Mouse (Mus musculus) ovary, postnatal 14 days (tissue): ENCODE measurements around the gene Sprr2h.

ENCODE experiments used
- DNase-seq: peaks from one replicate; pipeline ENCODE4 v3.0.0; 2022; ENCODE audit warnings: low spot score

Gene Sprr2h

GRCm38 (mm10) chr3:92385385-92385784, at the start of gene Sprr2h:
Gene Sprr2h (plus strand): TSS chr3:92385685.
- DNase-seq, result no peak

DNA sequence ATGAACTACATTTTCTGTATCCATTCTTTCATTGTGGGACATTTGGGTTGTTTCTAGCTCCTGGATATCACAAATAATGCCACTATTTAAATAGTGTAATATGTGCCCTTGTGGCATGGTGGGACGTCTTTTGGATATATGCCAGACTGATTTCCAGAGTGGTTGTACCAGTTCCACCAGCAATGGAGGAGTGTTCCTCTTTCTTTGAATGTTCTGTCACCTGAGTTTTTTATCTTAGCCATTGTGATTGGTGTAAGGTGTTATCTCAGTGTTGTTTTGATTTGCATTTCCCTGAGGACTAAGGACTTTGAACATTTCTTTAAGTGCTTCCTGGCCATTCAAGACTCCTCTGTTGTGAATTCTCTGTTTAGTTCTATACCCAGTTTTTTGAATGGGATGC, 49.2 kb upstream of the Sprr2h start:
- no peak for DNase-seq

DNA sequence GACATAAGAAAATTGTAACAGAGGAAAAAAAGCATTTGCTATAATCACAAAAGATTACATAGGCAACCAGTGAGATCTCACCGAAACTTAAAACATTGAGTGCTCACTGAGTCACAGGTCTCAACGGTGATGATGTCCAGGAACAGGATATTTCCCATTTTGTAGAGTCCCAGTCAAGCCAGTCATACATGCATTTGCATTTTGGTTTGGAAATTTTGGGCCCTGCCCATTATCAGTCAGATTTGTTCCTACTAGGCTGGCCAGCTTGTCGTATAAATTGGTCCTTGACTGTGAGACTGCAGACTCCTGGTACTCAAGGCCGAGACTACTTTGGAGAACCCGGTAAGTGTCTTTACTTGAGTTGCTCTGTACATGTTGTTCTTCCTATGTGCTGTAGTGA, 46.6 kb upstream of the Sprr2h start, which contains the start of gene Sprr2d:
Gene Sprr2d (plus strand): TSS at position 301 of the 400 bp plus-strand sequence.
- DNase-seq, result no peak

- DNase-seq, result no peak
Measured at GRCm38 (mm10) chr3:92351843-92352242, 33.6 kb upstream of the Sprr2h start, which contains the start of gene Sprr2e. Gene Sprr2e (plus strand): TSS chr3:92352143.

GRCm38 (mm10) chr3:92361619-92362018, 23.9 kb upstream of the Sprr2h start:
- DNase-seq, result no peak

- DNase-seq, result no peak
Measured at GRCm38 (mm10) chr3:92364887-92365286, 20.6 kb upstream of the Sprr2h start, which contains the start of gene Sprr2f. Gene Sprr2f (plus strand): TSS chr3:92365187.

DNA sequence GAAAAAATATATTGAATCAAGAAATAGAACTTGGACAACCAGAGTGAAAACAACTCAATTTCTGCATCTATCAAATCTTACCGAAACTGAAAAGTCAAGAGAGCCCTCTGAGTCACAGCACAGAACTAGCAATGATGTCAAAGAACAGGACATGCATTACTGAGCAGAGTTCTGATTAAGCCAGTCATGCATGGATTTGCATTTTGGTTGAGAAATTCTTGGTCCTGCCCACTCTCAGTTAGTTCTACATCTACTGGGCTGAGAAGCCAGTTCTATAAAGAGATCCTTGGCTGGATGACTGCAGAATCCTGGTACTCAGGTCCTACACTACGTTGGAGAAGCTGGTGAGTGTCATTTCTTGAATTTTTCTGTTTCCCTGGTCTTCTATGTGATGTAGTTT, 11.9 kb upstream of the Sprr2h start:
- no peak for DNase-seq

- DNase-seq, result no peak
Measured at GRCm38 (mm10) chr3:92394301-92394700, 8.8 kb downstream of the Sprr2h start.

DNA sequence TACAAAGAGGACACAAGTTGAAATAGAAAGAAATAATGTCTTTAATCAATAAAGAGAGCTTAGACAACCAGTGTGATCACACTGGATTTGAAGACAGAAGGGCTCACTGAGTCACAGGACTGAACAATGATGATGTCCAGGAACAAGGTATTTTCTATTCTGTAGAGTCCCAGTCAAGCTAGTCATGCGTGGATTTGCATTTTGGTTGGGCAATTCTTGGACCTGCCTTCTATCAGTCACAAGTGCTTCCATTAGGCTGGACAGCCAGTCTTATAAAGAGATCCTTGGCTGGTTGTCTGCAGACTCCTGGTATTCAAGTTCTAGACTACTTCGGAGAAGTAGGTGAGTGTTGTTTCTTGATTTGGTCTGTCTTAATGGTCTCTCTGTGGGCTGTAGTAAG, 22.2 kb downstream of the Sprr2h start, which contains the start of gene Sprr2i:
Gene Sprr2i (plus strand): TSS at position 301 of the 400 bp plus-strand sequence.
- DNase-seq, result no peak

DNA sequence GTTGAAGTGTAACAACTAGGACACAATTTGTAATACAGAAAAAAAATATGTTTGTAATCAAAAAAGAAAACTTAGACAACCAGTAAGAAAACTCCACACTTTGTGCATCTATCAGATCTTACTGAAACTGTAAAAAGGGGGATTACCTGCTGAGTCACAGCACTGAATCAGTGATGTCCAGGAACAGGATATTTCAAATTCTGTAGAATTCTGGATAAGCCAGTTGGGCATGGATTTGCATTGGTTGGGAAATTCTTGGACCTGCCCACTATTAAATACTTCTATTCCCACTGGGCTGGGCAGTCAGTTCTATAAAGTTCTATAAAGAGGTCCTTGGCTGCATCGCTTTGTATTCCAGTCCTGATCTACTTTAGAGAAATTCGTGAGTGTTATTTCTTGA, 32.3 kb downstream of the Sprr2h start, which contains the start of gene Sprr2j-ps:
Gene Sprr2j-ps (plus strand): TSS at position 301 of the 400 bp plus-strand sequence.
- DNase-seq, result no peak

- no peak for DNase-seq
Measured at GRCm38 (mm10) chr3:92429323-92429722, 43.8 kb downstream of the Sprr2h start, which contains the start of gene Gm9774. Gene Gm9774 (minus strand): TSS chr3:92429423.

DNA sequence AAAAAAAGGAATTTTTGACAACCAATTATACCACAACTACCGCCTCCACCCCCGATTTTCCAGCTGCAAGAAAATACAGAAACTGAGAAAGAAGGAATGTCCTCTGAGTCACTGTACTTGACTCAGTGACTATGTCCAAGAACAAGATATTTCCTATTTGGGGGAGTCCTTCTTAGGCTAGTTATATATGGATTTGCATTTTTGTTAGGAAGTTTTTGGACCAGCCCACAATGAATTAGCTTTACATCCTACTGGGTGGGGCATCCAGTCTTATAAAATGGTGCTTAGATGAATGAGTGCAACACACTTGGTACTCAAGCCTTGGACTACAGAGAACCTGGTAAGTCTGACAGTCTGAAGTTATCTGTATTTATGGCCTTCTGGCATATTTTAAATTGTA, 46.8 kb downstream of the Sprr2h start, which contains the start of gene Sprr2k:
Gene Sprr2k (plus strand): TSS at position 301 of the 400 bp plus-strand sequence.
- no peak for DNase-seq
